Mouse (Mus musculus) limb, embryonic 14.5 days (tissue): ENCODE data around the gene Nanos2. TPM values are rescaled to one million over a fixed set of nuclear protein-coding genes. Genes with fewer than 3 reads are reported as not detected.

Experiments used
- ATAC-seq: fragments of 200-750 bp; cut with Nextera tagmentation; 2 replicates; pipeline ENCODE4 v1.8.0; 2017; ENCODE audit warnings: low read depth, moderate number of reproducible peaks, moderate TSS enrichment; ENCODE audit not compliant: low FRiP score
- DNase-seq: peaks from one replicate; pipeline ENCODE4 v3.0.0-alpha.2; 2015; ENCODE audit warnings: low spot score
- H3K27ac ChIP-seq: fragments of 300-500 bp; sonication (generic); replicated peaks from 2 replicates; pipeline ENCODE4 v1.5.1; 2014; ENCODE audit warnings: low read depth, mild to moderate bottlenecking, low read length, moderate library complexity, mixed read lengths
- H3K27me3 ChIP-seq: fragments of 300-500 bp; sonication (generic); 2 replicates; pipeline ENCODE4 v1.6.1; 2014; ENCODE audit warnings: low read length, mixed read lengths; ENCODE audit not compliant: control insufficient read depth, insufficient read depth
- H3K36me3 ChIP-seq: fragments of 300-500 bp; sonication (generic); 2 replicates; pipeline ENCODE4 v1.6.1; 2014; ENCODE audit warnings: mild to moderate bottlenecking, low read length, moderate library complexity, mixed read lengths; ENCODE audit not compliant: control insufficient read depth, insufficient read depth
- H3K4me1 ChIP-seq: fragments of 300-500 bp; sonication (generic); 2 replicates; pipeline ENCODE4 v1.6.1; 2014; ENCODE audit warnings: antibody characterized with exemption, low read length, mixed read lengths; ENCODE audit not compliant: control insufficient read depth, insufficient read depth
- H3K4me2 ChIP-seq: fragments of 300-500 bp; sonication (generic); replicated peaks from 2 replicates; pipeline ENCODE4 v1.6.1; 2014; ENCODE audit warnings: low read depth, mild to moderate bottlenecking, low read length, moderate library complexity; ENCODE audit not compliant: severe bottlenecking
- H3K4me3 ChIP-seq: fragments of 300-500 bp; sonication (generic); replicated peaks from 2 replicates; pipeline ENCODE4 v1.5.1; 2014; ENCODE audit warnings: low read length
- H3K9ac ChIP-seq: fragments of 300-500 bp; sonication (generic); 2 replicates; pipeline ENCODE4 v1.6.1; 2014; ENCODE audit warnings: mild to moderate bottlenecking, low read depth, low read length, moderate library complexity; ENCODE audit not compliant: severe bottlenecking
- H3K9me3 ChIP-seq: fragments of 300-500 bp; sonication (generic); 2 replicates; pipeline ENCODE4 v1.6.1; 2016; ENCODE audit warnings: low read length; ENCODE audit not compliant: control insufficient read depth
- POLR2A ChIP-seq: fragments of 200-500 bp; IDR thresholded peaks from 2 replicates; pipeline ENCODE4 v1.8.0; 2012; ENCODE audit warnings: inconsistent platforms, mild to moderate bottlenecking, moderate library complexity, borderline replicate concordance; ENCODE audit not compliant: insufficient read depth, insufficient read length; ENCODE audit errors: extremely low read depth
- WGBS: fragments of 180-500 bp; shearing (Covaris S2); extraction: QIAGEN DNeasy Blood & Tissue Kit; methylation state at CpG from one replicate; pipeline ENCODE4 v1.1.7; 2014; 5-methylcytosine and 5-hydroxymethylcytosine counted together
- polyA plus RNA-seq, 2 experiments: library from polyadenylated mRNA; depleted of rRNA in 1 of 2; stranded (reverse) in 1 of 2; unstranded in 1 of 2; fragments of >200 nt; fragmentation: Nextera tagmentation in 1 of 2; extraction: Ambion mirVana in 1 of 2; gene quantifications; 2 replicates each; pipeline versions ENCODE4 v1.2.1 to v1.2.3; 2012 to 2014

Nanos2 gene
- polyA plus RNA-seq (2012; rRNA removed): 0.06 TPM in 1 of 2 replicates, not detected in the other
- polyA plus RNA-seq (2014; fragmentation: Nextera tagmentation; extraction: Ambion mirVana): not detected in 2 replicates

DNA sequence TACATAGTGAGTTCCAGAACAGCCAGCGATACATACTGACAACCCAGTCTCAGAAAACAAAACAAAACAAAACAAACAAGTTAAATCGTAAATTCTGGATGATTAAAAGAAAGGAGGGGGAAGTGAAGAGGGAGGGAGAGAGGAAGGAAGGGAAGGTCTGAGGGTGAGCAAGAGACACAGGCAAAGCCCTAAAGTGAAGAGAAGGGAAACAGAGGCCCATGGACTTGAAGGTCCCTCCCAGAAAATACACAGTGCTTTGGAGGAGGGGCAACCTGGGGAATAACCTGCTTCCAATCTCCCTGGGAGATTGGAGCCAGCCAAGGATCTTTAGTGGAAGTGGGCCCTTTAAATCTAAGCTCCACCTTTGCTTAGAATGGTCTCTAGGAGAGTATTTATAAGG lies at the start of gene Nanos2:
TSS of gene Nanos2 (plus strand) at position 301 of the 400 bp plus-strand sequence.
- ATAC-seq (no peak), DNase-seq (no peak)
- Histone ChIP-seq H3K27ac (no peak within 1 kb of the TSS), H3K27me3 (peaks cover 7% of the 10 kb centered on the region), H3K9ac (no peak within 1 kb of the TSS), H3K4me3 (no peak within 1 kb of the TSS), H3K4me2 (no peak within 1 kb of the TSS), H3K36me3 (no peaks in the 10 kb centered on the region), H3K4me1 (peaks cover 3% of the 10 kb centered on the region; the same call in 1 of the 2 replicates), H3K9me3 (no peaks in the 10 kb centered on the region)
- 58% methylated on average over 2 of the region's 2 CpGs for WGBS
- no peak for TF ChIP-seq POLR2A

DNA sequence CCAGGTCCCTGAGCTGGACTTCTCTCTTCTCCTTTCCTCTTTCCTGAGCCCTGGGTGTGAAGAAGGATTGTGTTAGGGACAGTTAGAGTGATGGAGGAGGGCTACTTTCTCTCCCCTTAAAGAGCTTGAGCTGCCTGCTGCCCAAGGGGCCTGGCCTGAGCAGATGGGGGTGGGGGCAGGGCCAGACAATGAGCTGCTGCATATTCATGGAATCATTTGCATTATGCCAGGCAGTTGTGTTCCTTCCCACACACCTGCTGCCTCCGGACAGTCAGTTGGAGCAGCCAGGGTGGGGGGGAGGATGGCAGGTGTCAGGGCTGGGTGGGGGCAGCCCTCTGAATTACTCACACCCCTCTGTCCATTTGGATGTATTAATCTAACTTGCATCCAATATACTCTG lies 44.8 kb upstream of the Nanos2 start:
- H3K27me3 ChIP-seq: no peaks in the 10 kb centered on the region
- DNase-seq (no peak), ATAC-seq (no peak)
- no peak overlapping the region for H3K4me2 ChIP-seq
- no peak overlapping the region for H3K9ac ChIP-seq
- H3K27ac ChIP-seq: no peak overlapping the region
- TF ChIP-seq POLR2A: no peak
- H3K4me3 ChIP-seq: no peak overlapping the region
- no peaks in the 10 kb centered on the region for H3K4me1 ChIP-seq
- H3K9me3 ChIP-seq: no peaks in the 10 kb centered on the region
- H3K36me3 ChIP-seq: no peaks in the 10 kb centered on the region
- 21% methylated on average over 1 of the region's 1 CpGs for WGBS

DNA sequence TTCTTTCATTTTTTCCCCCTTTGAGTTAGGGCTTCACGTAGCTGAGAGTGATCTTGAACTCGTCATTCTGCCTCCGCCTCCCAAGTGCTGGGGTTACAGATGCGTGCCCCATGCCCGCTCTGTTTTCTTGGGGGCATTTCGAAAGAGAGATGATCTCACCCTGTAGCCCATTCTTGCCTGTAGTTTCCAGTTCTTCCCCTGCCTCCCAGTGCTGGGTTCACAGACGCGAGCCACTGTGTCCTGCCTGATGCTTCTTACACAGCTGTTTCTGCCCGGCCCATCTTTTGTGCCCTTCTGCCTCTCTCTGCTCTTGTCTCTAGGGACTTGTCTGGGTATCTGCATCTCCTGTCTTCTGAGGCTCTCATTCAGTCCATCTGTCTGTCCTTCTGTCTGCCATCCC lies 44.4 kb upstream of the Nanos2 start:
- ATAC-seq (no peak), DNase-seq (no peak)
- Histone ChIP-seq H3K4me2 (no peak overlapping the region), H3K4me1 (no peaks in the 10 kb centered on the region), H3K9ac (no peak overlapping the region), H3K27ac (no peak overlapping the region), H3K4me3 (no peak overlapping the region), H3K9me3 (no peaks in the 10 kb centered on the region), H3K27me3 (no peaks in the 10 kb centered on the region), H3K36me3 (no peaks in the 10 kb centered on the region)
- no peak for TF ChIP-seq POLR2A
- 60% methylated on average over 9 of the region's 9 CpGs for WGBS

DNA sequence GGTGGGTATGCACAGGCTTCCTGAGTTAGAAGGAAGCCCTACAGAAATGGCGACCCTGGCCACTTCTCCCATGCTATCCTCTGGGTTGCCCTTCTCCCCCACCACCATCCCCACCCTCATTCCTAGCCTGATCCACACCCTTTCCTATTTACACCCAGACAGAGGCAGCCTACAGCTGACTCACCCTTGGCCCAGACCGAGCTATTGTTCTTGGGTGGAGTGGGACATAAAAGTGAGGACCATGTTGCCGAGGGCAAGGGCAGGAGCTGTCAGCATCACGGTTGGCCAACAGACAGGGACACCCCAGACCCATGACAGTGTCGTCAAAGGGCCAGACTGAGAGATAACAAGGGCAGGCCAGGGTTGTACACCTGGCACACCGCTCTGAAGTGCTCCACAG lies 39.0 kb upstream of the Nanos2 start:
- no peak for TF ChIP-seq POLR2A
- Histone ChIP-seq H3K9ac (no peak overlapping the region), H3K27ac (no peak overlapping the region), H3K36me3 (no peaks in the 10 kb centered on the region), H3K27me3 (peaks cover 14% of the 10 kb centered on the region; the same call in 1 of the 2 replicates), H3K4me2 (no peak overlapping the region), H3K9me3 (no peaks in the 10 kb centered on the region), H3K4me3 (no peak overlapping the region), H3K4me1 (no peaks in the 10 kb centered on the region)
- ATAC-seq (no peak), DNase-seq (no peak)
- 65% methylated on average over 6 of the region's 6 CpGs for WGBS

DNA sequence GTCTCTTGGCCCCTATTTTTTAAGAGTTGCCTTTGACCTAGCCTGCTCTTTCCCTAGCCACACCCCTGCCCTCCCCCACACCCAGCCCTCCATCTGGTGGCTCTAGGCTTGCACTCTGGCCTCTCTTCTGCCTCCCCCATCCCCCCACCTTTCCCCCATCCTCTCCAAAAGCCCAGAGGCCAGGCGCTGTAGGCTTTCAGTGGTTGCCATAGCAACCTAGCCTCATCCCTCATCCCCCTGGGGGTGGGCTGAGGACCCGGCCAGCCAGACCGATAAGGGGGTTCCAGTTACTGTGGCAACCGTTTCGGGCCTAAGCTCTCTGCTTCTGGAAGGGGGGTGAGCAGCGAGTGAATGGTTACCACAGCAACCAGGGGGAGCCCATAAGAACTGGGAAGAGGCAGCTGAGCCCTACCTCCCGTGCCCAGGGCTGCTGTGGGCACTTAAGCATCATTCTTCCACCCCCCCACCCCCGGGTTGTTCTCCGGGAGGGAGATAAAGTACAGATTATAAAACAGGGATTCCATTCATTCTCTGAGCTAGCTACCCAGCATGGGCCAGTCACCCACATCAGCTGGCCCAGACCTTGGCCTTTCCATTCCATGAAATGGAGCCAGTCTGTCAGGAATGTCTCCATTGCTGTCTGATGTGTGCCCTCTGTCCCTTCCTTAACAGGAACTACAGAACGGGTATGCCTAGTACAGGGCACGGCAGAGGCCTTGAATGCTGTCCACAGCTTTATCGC lies 37.2 kb upstream of the Nanos2 start:
- Histone ChIP-seq H3K4me3 (no peak overlapping the region), H3K9me3 (no peaks in the 10 kb centered on the region), H3K27ac (no peak overlapping the region), H3K36me3 (no peaks in the 10 kb centered on the region), H3K4me1 (no peaks in the 10 kb centered on the region), H3K27me3 (peaks cover 14% of the 10 kb centered on the region; the same call in 1 of the 2 replicates), H3K9ac (no peak overlapping the region), H3K4me2 (no peak overlapping the region)
- DNase-seq (no peak), ATAC-seq (no peak)
- no peak for TF ChIP-seq POLR2A
- 47% methylated on average over 12 of the region's 12 CpGs for WGBS
